Mouse (Mus musculus) adrenal gland, adult (tissue): ENCODE measurements at regions not wholly inside any gene's neighbourhood (a gene's known extent, or its start where the extent isn't known, plus 50 kb on each side); places are given as distances from the start of the nearest gene placed in this dataset.

Source experiments
- DNase-seq, 2 experiments: peaks; one replicate each; pipeline ENCODE4 v3.0.0; 2022 to 2023; ENCODE audit warnings: low spot score in 1 of 2; ENCODE audit not compliant: inconsistent age in 2 of 2

GRCm38 (mm10) chr6:89050575-89051270 is 148.7 kb downstream of the Tpra1 start:
- DNase-seq: no peak

DNA sequence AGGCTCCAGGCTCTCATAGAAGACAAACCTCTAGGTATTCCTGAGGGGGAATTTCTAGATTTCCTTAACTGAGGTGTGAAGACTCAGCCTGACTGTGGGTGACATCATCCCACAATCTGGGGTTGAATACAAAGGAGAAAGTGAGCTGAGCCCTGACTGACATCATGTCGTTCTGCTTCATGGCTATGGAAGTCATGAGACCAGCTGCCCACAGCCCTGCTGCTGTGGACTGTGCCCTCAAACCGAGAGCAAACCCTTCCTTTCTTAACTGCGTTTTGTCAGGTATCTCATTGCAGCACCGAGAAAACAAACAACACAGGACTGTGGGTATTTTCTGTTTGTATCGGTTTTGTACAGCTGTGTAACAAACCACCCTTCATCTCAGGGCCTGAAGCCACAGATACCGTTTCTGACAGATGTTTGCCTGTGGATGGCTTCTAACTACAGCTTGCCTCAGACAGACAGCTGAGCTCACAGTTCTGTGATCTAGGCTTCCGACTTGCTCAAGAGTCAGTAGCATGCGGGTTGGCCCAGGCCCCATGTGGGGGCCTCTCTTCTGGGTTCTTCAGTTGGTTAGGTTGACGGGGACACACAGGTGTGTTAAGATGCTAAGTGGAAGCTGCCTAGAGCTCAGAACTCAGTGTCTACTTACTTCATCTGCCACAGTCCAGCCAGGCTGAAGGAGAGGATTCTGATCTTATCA is 150.9 kb downstream of the Tpra1 start:
- no peak for DNase-seq

DNA sequence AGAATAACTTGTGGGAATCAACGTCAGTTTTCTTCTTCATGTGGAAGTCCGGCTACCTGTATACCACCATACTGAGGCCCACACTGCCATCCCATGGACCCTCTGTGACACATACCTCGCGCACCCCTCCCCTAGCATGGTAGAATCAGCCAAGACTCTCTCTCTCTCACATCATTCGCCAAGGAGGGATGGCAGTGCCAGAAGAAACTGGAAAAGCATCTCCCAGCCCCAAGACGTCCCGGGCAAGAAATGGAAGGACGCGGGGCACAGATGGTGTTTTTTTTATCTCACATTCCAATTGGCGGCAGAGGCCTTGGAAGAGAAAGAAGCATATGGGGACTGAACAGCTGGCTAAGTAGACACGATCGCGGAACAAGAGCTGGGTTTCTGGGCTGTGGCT is 152.0 kb downstream of the Tpra1 start:
- no peak for DNase-seq

GRCm38 (mm10) chr6:89059431-89059975 is 157.5 kb downstream of the Tpra1 start:
- DNase-seq: no peak

- DNase-seq: no peak
Observed at GRCm38 (mm10) chr6:89064977-89065580, 163.0 kb downstream of the Tpra1 start.

- no peak for DNase-seq
Observed at GRCm38 (mm10) chr6:89066588-89066987, 164.5 kb downstream of the Tpra1 start.

GRCm38 (mm10) chr6:89068286-89068685 is 166.2 kb downstream of the Tpra1 start:
- peak; percentile 9 to 25 for DNase-seq

- no peak for DNase-seq
Observed at GRCm38 (mm10) chr6:89069108-89069507, 167.1 kb downstream of the Tpra1 start.

DNA sequence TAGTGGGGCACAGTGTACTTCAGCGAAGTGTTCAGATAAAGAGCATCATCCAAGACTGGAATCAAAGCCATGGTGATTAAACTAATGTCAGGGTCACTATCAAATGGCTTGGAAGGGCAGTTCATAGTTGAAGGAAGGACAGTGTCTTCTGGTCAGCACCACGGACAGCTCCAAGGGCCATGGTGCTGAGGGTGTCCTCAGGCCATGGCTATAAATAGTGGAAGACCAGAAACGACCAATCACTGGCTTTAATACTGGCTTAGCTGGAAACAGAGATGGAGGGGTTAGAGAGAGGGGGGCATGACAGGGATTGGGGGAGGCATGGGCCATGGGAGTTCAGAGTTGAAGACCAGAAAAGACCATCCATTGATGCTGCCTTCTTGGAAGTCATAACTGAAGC is 168.0 kb downstream of the Tpra1 start:
- DNase-seq: peak; percentile 77 to 90

- DNase-seq: no peak
Observed at GRCm38 (mm10) chr6:89071766-89072165, 169.7 kb downstream of the Tpra1 start.

DNA sequence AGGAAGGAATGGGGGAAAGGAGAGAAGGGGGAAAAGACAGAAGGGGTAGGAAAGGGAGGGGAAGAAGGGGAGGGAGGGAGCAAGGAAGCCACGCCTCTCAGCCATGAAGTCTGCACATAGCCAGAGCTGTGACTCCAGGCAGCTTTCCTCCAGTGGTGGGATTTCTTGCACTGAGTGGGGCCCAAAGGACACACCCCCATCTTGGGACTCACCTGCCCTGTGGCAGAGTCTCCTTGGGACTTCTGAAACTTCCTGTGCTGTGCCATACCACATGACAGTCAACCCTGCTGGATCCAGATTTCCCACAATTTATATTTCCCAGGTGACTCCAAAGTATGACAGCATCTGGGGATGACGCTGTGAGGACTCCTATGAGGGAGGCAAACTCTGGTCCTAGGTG is 170.5 kb downstream of the Tpra1 start:
- no peak for DNase-seq

DNA sequence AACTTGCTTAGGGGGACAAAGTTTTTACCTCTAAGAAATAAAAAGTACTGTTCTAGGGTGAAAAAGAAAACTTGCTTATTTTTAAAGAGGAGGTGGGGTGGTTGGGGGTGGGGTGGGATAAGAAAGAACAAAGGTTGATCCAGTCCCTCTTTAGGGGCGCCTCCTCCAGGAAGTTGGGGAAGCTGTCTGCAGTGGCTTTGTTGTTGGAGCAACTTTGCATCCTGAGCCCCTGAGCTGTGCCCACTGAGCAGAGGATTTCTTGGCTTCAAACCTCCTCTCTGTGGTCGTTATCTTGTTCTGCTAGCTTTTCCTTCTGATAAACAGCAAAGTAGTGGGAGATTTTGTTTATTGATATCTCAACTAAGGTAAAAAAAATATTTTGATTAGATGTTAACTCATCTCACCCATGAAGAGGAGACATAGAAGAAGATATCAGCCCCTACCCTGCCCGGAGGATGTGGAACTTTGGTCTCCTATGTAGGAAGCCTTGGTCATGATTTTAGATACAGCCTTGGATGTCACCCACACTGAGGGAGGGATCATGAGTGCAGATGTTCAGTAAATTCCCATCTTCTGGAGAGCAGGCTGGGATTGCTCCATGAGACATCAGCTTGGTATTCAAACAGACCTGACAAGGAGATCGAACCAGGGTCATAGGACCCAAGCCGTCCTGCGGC is 179.7 kb downstream of the Tpra1 start:
- DNase-seq: no peak

- DNase-seq: no peak
Observed at GRCm38 (mm10) chr6:89084437-89084836, 182.4 kb downstream of the Tpra1 start.

DNA sequence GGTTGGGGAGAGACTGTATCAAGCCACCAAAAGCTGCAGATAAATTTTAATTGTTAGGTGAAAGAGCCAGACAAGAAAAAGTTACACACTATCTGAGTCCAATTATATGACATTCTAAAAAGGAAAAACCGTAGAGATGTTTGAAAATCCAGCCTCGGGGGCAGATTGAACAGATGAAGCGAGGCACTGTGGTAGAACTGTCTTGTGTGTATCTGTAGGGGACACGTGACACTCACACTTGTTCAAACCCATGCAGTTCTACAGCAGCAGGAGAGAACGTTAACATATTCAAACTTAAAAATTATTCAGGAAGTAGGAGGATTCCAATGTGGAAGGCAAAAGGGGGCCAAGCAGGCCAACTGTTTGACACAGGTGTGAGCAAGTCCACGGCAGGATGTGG is 183.1 kb downstream of the Tpra1 start:
- DNase-seq: no peak

- no peak for DNase-seq
Observed at GRCm38 (mm10) chr6:89087620-89088019, 185.6 kb downstream of the Tpra1 start.

- no peak for DNase-seq
Observed at GRCm38 (mm10) chr6:89090096-89090495, 188.0 kb downstream of the Tpra1 start.

- no peak for DNase-seq
Observed at GRCm38 (mm10) chr6:89095911-89096310, 193.9 kb downstream of the Tpra1 start.

DNA sequence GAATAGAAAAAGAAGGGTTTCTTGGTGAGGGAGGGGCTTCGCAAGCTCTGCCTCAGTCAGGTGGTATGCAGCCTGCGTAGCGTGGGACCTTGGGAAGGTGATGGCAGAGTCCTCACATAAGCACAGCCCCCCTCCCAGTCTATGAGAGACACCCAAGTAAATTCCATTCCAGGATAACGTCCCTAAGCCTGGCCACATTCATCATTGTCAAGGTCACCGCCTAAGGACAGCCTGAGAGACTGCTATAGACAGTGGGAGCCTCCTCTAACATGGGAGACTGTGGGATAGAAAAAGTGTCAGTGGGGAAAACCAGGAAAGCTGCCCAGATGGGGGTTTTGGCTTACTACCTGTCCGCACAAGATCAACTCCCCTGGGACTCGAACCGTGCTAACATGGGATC is 195.5 kb downstream of the Tpra1 start:
- DNase-seq: peak; percentile 59 to 75

DNA sequence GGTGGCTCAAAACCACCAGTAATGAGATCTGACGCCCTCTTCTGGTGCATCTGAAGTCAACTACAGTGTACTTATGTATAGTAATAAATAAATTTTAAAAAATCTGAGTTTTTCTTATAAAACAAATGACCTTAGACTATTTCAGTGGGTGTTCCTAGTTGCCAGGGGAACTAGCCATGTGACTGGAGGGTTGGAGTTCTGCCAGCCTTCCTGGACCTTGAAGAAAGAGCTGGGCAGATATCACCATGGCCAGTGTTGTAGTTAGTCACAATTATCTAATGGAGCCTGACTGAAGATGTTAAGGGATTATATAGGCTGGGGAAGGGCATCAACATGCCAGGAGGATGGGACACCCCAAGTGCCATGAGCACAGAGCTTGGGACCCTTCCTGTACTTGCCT is 217.2 kb downstream of the Tpra1 start:
- peak; percentile 81 to 92 for DNase-seq

DNA sequence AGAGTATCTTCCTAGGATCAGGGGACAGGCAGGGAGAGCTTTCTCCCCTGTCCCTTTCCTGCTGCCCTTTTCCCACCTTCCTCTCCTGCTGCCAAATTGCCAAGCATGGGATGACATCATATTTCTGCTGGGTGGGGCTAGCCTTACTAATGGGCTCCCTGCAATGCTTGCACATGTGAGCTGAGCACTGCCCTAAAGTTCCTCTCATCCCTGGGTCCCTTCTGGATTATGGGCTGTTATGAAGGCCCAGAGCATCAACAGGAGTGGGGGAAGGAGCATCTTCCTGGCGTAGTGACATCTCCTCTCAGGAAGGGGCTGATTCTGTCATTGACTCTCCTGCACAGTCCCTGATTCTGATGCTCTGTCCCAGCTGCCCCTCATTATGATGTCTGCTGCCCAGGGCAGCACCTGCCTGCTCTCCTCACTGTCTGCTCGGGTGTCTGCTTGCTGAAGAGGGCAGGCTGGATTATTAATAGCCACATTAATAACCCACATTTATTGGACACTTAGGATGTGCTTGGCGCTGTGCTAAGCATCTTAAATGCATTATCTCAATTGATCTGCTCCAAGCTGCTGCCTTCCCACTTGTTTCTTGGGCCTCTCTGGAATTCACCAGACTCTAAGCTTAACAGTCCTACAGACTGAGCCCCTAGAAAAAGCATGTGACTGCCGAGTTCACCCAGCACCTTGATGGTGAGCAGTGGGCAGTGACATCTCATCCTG is 219.1 kb downstream of the Tpra1 start:
- peak; percentile 42 to 62 for DNase-seq

- DNase-seq: peak; percentile 62 to 72
Observed at GRCm38 (mm10) chr6:89121746-89122070, 219.7 kb downstream of the Tpra1 start.
